Mouse (Mus musculus) embryonic facial prominence, embryonic 13.5 days (tissue): Measurements from ENCODE around the gene Ankrd26. TPM values are rescaled to one million over a fixed set of nuclear protein-coding genes. Genes with fewer than 3 reads are reported as not detected.

Experiments used
- ATAC-seq: fragments of 200-750 bp; cut with Nextera tagmentation; 2 replicates; pipeline ENCODE4 v1.8.0; 2017; ENCODE audit warnings: low read depth; ENCODE audit not compliant: insufficient number of reproducible peaks, insufficient read depth, low FRiP score, low TSS enrichment
- H3K27ac ChIP-seq: fragments of 300-500 bp; sonication (generic); 2 replicates; pipeline ENCODE4 v1.5.1; 2015; ENCODE audit warnings: moderate library complexity, mild to moderate bottlenecking, inconsistent platforms
- H3K27me3 ChIP-seq: fragments of 300-500 bp; sonication (generic); 2 replicates; pipeline ENCODE4 v1.6.1; 2015; ENCODE audit warnings: mild to moderate bottlenecking, inconsistent platforms
- H3K36me3 ChIP-seq: fragments of 300-500 bp; sonication (generic); 2 replicates; pipeline ENCODE4 v1.6.1; 2015; ENCODE audit warnings: mild to moderate bottlenecking, inconsistent platforms
- H3K4me1 ChIP-seq: fragments of 300-500 bp; sonication (generic); 2 replicates; pipeline ENCODE4 v1.6.1; 2015; ENCODE audit warnings: inconsistent platforms
- H3K4me2 ChIP-seq: fragments of 300-500 bp; sonication (generic); 2 replicates; pipeline ENCODE4 v1.6.1; 2015; ENCODE audit warnings: moderate library complexity, mild to moderate bottlenecking, inconsistent platforms
- H3K4me3 ChIP-seq: fragments of 300-500 bp; sonication (generic); 2 replicates; pipeline ENCODE4 v1.5.1; 2015; ENCODE audit warnings: mild to moderate bottlenecking, inconsistent platforms
- H3K9ac ChIP-seq: fragments of 300-500 bp; sonication (generic); 2 replicates; pipeline ENCODE4 v1.6.1; 2015; ENCODE audit warnings: mild to moderate bottlenecking, inconsistent platforms
- H3K9me3 ChIP-seq: fragments of 300-500 bp; sonication (generic); 2 replicates; pipeline ENCODE4 v1.6.1; 2016; ENCODE audit warnings: inconsistent platforms
- WGBS: fragments of 180-500 bp; shearing (Covaris S2); methylation state at CpG from one replicate; pipeline ENCODE4 v1.1.7; 2015; ENCODE audit warnings: mixed read lengths; 5-methylcytosine and 5-hydroxymethylcytosine counted together
- polyA plus RNA-seq: library from polyadenylated mRNA; unstranded; fragments of >200 nt; fragmentation: Nextera tagmentation; extraction: Ambion mirVana; gene quantifications from 2 replicates; pipeline ENCODE4 v1.2.1, GENCODE M21; 2015

The Ankrd26 gene
- polyA plus RNA-seq, 1 experiment from 2014 or later, result 16.9 TPM

DNA sequence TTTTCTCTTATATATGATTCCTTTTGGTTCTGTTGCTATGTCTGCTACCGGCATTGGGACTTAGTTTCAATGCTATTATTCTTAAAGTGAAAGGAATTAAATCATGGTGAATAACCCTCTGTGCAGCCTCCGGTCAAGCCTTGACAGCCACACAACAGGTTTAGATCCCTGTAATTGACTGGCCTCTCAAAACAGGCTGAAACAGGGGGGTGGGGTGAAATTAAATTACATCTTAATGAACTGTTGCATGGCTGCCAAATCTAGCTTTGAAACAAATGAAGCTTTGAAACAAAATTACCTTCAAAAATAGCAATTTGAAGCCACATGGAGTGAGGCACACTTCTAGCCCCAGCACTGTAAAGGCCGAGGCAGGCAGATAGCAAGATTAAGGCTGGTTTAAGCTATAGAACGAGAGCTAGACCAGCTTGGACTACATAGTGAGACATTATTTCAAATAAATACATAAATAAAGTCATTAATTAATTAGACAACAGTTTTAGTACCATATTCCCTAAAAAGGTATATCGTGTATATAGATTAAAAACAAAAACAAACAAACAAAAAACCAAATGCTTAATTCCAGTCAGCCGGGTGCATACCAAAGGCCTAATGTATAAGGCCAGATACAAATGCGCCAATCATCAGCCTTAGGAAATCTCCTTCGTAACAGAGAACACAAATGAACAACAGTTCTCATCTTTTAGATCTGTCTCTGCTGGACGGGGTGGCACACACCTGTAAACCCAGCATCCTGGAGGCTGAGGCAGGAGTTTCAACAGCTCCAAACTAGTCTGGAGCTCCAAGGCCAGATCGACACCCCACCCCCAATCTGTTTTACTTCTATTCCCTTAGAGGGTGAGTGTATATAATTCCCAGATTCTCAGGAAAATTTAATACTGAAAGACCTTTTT is 83.9 kb downstream of the Ankrd26 start:
- 20% methylated on average over 10 of the region's 10 CpGs for WGBS
- ATAC-seq, result no peak
- H3K27me3 ChIP-seq, result no peaks in the 10 kb centered on the region
- H3K9ac ChIP-seq, result peak overlapping the region; percentile 87
- H3K4me3 ChIP-seq, result peak overlapping the region; percentile 69
- H3K4me1 ChIP-seq, result peaks cover 18% of the 10 kb centered on the region
- peak overlapping the region; percentile 73 for H3K4me2 ChIP-seq
- H3K9me3 ChIP-seq, result no peaks in the 10 kb centered on the region
- H3K27ac ChIP-seq, result peak overlapping the region; percentile 92
- peaks cover 23% of the 10 kb centered on the region for H3K36me3 ChIP-seq

DNA sequence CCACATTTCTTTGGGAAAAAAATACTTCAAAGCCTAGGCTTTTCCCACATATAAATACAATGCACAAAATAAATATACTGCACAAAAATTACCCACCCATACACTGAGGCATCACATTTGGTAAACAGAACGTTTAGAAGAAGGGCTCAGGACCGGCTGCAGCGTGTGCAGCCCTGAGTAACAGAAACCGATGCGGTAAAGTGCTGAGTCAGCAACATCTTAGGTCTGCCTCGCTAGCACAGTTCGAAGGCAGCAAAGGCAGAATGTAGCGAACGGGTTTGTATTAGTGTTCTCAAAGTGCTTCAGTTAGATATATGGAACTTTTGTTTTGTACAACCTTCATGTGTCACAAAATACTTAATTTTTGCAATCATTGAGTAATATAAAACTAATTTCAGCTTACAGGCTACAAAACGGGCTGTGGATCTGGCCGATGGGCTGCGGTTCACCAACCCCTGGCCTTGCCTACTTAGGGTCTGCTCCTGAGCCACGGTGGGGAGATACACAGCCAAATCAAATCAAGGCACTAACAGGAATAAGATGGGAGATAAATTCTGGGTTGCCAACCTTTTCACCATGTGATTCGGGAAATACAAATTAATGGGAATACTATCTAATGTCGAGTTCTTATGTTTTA is 99.8 kb downstream of the Ankrd26 start:
- no peak for ATAC-seq
- Histone ChIP-seq H3K36me3 (peaks cover 55% of the 10 kb centered on the region), H3K4me2 (no peak overlapping the region), H3K9me3 (no peaks in the 10 kb centered on the region), H3K9ac (no peak overlapping the region), H3K4me1 (no peaks in the 10 kb centered on the region), H3K27me3 (no peaks in the 10 kb centered on the region), H3K4me3 (no peak overlapping the region), H3K27ac (no peak overlapping the region)
- WGBS, result 81% methylated on average over 15 of the region's 15 CpGs

DNA sequence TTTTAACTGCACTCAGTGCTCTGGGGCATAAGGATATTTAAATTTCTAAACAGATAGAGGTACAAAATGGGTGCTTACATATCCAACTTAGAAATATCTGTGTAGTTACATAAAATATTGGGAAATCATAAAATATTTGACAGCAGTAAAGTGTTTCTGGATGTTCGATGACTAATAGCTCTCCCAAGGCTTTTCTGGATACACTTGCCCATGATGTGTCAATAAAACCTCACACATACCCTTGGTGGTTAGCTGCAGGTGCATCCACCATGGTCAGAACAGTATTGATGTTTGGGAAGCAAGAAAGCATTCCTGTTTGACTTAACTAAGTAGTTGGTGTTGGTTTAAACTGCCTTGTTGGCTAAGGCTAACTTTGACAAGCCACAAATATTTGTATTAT is 104.3 kb downstream of the Ankrd26 start:
- ATAC-seq, result no peak
- no peak overlapping the region for H3K27ac ChIP-seq

DNA sequence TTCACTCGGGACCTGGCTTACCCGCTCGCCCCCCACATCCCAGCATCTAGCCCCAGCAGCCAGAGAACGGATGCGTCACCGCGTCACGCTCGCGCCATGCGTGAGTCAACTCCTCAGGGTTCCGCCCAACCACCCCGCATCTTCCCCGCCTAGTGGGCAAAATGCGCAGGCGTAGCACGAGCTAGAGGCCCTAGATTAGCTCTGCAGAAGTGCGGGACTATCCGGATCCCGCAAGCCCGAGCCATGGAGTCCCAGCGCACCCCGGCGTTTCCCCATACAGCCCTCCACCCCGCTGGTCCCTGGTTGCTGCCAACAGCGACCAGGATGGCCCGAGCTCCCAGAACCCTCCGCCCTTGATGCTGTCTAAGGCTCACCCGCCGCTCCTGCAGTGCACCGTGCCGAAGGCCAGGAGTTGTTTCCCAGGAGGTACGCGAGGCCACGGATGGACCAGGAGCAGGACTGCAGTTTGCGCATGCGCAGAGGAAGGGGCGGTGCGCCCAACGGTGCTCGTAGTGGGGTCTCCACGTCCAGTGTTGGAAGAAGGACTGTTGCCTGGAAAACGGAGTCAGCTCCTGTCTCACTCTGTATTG is 106.9 kb downstream of the Ankrd26 start, which contains the start of gene Zfp248:
Zfp248 (minus strand) TSS at position 487 of the 590 bp plus-strand sequence.
- Histone ChIP-seq H3K9me3 (no peaks in the 10 kb centered on the region), H3K4me1 (peaks cover 13% of the 10 kb centered on the region), H3K9ac (peak within 1 kb of the TSS; percentile 93), H3K36me3 (peaks cover 18% of the 10 kb centered on the region), H3K4me3 (peak within 1 kb of the TSS; percentile 76), H3K27ac (peak within 1 kb of the TSS; percentile 98), H3K27me3 (no peaks in the 10 kb centered on the region), H3K4me2 (peak within 1 kb of the TSS; percentile 76)
- ATAC-seq, result peak; percentile 94
- under 1% methylated on average over 43 of the region's 43 CpGs for WGBS

More for the DNA sequence above, 104.3 kb downstream of the Ankrd26 start:
- H3K27me3 ChIP-seq, result no peaks in the 10 kb centered on the region
- 94% methylated on average over 1 of the region's 1 CpGs for WGBS
- H3K4me1 ChIP-seq, result peaks cover 13% of the 10 kb centered on the region
- no peaks in the 10 kb centered on the region for H3K9me3 ChIP-seq
- H3K4me3 ChIP-seq, result no peak overlapping the region
- no peak overlapping the region for H3K4me2 ChIP-seq
- no peak overlapping the region for H3K9ac ChIP-seq
- H3K36me3 ChIP-seq, result peaks cover 20% of the 10 kb centered on the region

DNA sequence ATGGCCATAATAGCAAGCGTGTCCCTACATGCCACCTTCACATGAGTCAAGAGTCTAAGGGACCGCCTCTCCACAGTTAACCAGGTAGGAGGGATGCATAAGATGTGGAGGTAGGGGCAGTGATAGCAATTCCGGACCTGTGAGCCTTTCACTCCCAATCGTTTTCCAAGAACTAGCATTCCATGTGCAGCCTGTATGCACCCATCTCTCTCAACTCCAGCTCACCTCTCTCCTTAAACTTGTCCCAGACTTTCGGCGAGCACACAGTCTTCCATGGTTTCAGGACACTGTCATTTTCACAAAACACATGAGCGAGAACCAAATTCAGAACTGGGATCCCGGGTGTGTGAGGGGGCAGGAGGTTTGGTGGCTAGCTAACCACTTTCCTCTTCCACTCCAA is 107.6 kb downstream of the Ankrd26 start:
- WGBS, result 27% methylated on average over 8 of the region's 8 CpGs

More for the DNA sequence above, 107.6 kb downstream of the Ankrd26 start:
- Histone ChIP-seq H3K4me2 (peak overlapping the region; percentile 76), H3K36me3 (peaks cover 18% of the 10 kb centered on the region), H3K9ac (peak overlapping the region; percentile 93), H3K4me1 (peaks cover 13% of the 10 kb centered on the region), H3K27ac (peak overlapping the region; percentile 98), H3K9me3 (no peaks in the 10 kb centered on the region), H3K4me3 (peak overlapping the region; percentile 76), H3K27me3 (no peaks in the 10 kb centered on the region)
- ATAC-seq, result no peak

Other genes with a start within 250 kb of the Ankrd26 start
- 35.7 and 40.8 TPM in 2 replicates for gene Bms1, start 142.8 kb downstream of the Ankrd26 start, polyA plus RNA-seq
- gene Zfp248, start 106.7 kb downstream of the Ankrd26 start, polyA plus RNA-seq, result 12.1 and 13.4 TPM in 2 replicates
- gene Zfp9, start 82.9 kb downstream of the Ankrd26 start, polyA plus RNA-seq, result 14.3 and 15.6 TPM in 2 replicates